Mouse (Mus musculus) myocyte (in vitro differentiated cells): ENCODE data around the gene Arsj.

Experiments used
- POLR2AphosphoS2 ChIP-seq: IDR thresholded peaks from one replicate; pipeline ENCODE4 v1.6.1; 2011; ENCODE audit warnings: low read depth, control low read depth; ENCODE audit not compliant: insufficient read length
- SRF ChIP-seq: IDR thresholded peaks from one replicate; pipeline ENCODE4 v1.6.1; 2011; ENCODE audit warnings: low read depth; ENCODE audit not compliant: control insufficient read depth, insufficient read length
- TCF3 ChIP-seq: IDR thresholded peaks from one replicate; pipeline ENCODE4 v1.6.1; 2011; ENCODE audit warnings: low read depth, control low read depth; ENCODE audit not compliant: insufficient read length

GRCm38 (mm10) chr3:126373721-126374120 is 10.2 kb downstream of the Arsj start:
- TF ChIP-seq SRF (no peak), TCF3 (no peak), POLR2AphosphoS2 (no peak)
